Mouse (Mus musculus) lung, embryonic 15.5 days (tissue): Measurements from ENCODE around the gene Adcyap1r1. TPM values are rescaled to one million over a fixed set of nuclear protein-coding genes. Genes with fewer than 3 reads are reported as not detected.

Experiments used
- ATAC-seq: fragments of 200-750 bp; cut with Nextera tagmentation; 2 replicates; pipeline ENCODE4 v1.8.0; 2017; ENCODE audit warnings: moderate number of reproducible peaks, borderline replicate concordance; ENCODE audit not compliant: low FRiP score, low TSS enrichment; ENCODE audit errors: extremely low read depth
- H3K27ac ChIP-seq: fragments of 300-500 bp; sonication (generic); 2 replicates; pipeline ENCODE4 v1.5.1; 2015; ENCODE audit warnings: moderate library complexity, mild to moderate bottlenecking, inconsistent platforms
- H3K27me3 ChIP-seq: fragments of 300-500 bp; sonication (generic); 2 replicates; pipeline ENCODE4 v1.6.1; 2015; ENCODE audit warnings: inconsistent platforms
- H3K36me3 ChIP-seq: fragments of 300-500 bp; sonication (generic); 2 replicates; pipeline ENCODE4 v1.6.1; 2015; ENCODE audit warnings: inconsistent platforms
- H3K4me1 ChIP-seq: fragments of 300-500 bp; sonication (generic); 2 replicates; pipeline ENCODE4 v1.6.1; 2015; ENCODE audit warnings: inconsistent platforms
- H3K4me2 ChIP-seq: fragments of 300-500 bp; sonication (generic); 2 replicates; pipeline ENCODE4 v1.6.1; 2015; ENCODE audit warnings: inconsistent platforms, mild to moderate bottlenecking, moderate library complexity
- H3K4me3 ChIP-seq: fragments of 300-500 bp; sonication (generic); 2 replicates; pipeline ENCODE4 v1.5.1; 2015; ENCODE audit warnings: mild to moderate bottlenecking, inconsistent platforms
- H3K9ac ChIP-seq: fragments of 300-500 bp; sonication (generic); 2 replicates; pipeline ENCODE4 v1.6.1; 2015; ENCODE audit warnings: inconsistent platforms
- H3K9me3 ChIP-seq: fragments of 300-500 bp; sonication (generic); 2 replicates; pipeline ENCODE4 v1.6.1; 2016; ENCODE audit warnings: inconsistent platforms
- WGBS: fragments of 180-500 bp; shearing (Covaris S2); methylation state at CpG from one replicate; pipeline ENCODE4 v1.1.7; 2015; 5-methylcytosine and 5-hydroxymethylcytosine counted together
- polyA plus RNA-seq: library from polyadenylated mRNA; unstranded; fragments of >200 nt; fragmentation: Nextera tagmentation; extraction: Ambion mirVana; gene quantifications from 2 replicates; pipeline ENCODE4 v1.2.1, GENCODE M21; 2015

Gene Adcyap1r1
- polyA plus RNA-seq: 0.40 and 0.71 TPM in 2 replicates

DNA sequence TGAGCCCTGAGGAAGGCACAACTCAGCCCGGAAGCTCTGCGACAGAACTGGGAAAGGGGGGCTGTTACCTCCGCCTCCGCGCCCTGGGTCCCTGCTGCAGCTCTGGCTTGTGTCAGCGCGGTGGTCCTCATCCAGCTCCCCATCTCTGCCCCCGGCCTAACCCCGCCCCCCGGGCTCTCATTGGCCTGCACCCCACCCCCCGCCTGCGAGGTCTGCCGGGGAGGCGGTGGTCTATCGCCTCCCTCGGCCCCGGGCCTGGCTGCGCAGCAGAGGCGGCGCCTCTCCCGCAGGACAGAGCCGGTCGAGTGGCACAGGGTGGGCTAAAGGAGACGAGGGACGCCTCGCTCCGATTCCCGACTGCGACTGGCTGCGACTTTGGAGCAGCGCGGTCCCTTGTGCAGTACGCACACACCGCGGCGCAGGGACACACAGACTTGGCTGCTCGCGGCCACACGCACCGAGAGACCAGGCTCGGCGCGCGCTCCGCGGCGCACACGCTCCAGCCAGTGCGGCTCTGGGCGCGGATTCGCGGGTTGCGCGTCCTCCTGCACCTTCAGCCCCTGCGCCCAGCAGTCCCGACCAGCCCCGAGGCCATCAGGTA lies at the start of gene Adcyap1r1:
TSS of gene Adcyap1r1 (plus strand) at position 208 of the 601 bp plus-strand sequence.
- no peaks in the 10 kb centered on the region for H3K36me3 ChIP-seq
- H3K4me1 ChIP-seq: peaks cover 6% of the 10 kb centered on the region
- no peaks in the 10 kb centered on the region for H3K9me3 ChIP-seq
- H3K9ac ChIP-seq: no peak within 1 kb of the TSS
- peak within 1 kb of the TSS; percentile 71 for H3K4me2 ChIP-seq
- H3K27ac ChIP-seq: no peak within 1 kb of the TSS
- ATAC-seq: peak; percentile 37; the same call in 1 of the 2 replicates
- under 1% methylated on average over 52 of the region's 58 CpGs for WGBS
- H3K27me3 ChIP-seq: peaks cover 58% of the 10 kb centered on the region
- H3K4me3 ChIP-seq: peak within 1 kb of the TSS; percentile 35

- Histone ChIP-seq H3K9ac (no peak overlapping the region), H3K9me3 (no peaks in the 10 kb centered on the region), H3K27me3 (no peaks in the 10 kb centered on the region), H3K27ac (no peak overlapping the region), H3K36me3 (no peaks in the 10 kb centered on the region), H3K4me1 (no peaks in the 10 kb centered on the region), H3K4me3 (no peak overlapping the region), H3K4me2 (no peak overlapping the region)
- ATAC-seq: no peak
- WGBS: 68% methylated on average over 9 of the region's 9 CpGs
Measured at GRCm38 (mm10) chr6:55402041-55402776, 49.6 kb upstream of the Adcyap1r1 start.

DNA sequence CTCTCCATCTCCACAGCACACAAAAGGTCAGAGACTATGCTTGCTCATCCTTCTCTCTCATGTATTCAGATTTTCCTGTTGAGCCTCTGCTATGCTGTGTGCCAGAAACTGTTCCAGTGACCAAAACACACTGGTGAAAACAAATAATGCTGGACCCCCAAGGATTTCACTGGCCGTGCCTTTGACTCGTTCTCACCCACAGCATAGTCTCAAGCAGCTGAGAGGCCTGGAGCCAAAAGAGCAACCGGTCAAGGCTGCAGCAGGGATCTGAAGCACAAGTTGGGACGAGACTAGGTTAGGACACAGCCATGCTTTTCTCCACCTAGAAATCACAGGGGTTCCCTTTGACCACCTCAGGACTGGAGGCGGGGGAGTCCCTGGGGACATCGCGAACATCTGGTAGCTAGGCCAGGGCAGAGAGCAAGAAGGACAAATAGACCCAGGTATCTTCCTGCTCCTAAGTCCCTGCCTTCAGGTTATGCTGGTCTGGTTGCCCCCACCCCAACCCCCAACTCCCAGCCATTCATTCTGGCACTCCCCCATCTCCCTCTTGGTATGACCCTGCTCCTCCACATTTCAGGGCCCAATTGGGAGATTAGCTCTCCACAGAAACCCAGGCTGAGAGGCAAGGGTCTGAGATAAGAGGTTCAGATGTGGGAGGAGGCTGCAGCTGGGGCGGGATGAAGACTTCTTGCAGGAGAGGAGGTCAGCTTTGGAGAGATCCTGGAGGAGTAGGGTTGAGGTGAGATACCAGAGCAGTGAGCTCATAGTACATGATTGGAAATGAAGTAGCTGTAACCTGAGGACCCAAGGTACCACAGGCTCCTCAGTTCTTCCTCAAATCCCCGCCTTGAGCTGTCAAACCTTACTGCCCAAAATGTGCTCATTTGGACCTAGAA lies 48.1 kb upstream of the Adcyap1r1 start:
- H3K4me3 ChIP-seq: no peak overlapping the region
- no peaks in the 10 kb centered on the region for H3K27me3 ChIP-seq
- 0 out of 2 replicates have a peak, but pooled peaks have one; percentile 25 for ATAC-seq
- no peak overlapping the region for H3K4me2 ChIP-seq
- H3K9ac ChIP-seq: no peak overlapping the region
- H3K4me1 ChIP-seq: no peaks in the 10 kb centered on the region
- 44% methylated on average over 9 of the region's 9 CpGs for WGBS
- H3K27ac ChIP-seq: no peak overlapping the region
- no peaks in the 10 kb centered on the region for H3K9me3 ChIP-seq
- no peaks in the 10 kb centered on the region for H3K36me3 ChIP-seq

DNA sequence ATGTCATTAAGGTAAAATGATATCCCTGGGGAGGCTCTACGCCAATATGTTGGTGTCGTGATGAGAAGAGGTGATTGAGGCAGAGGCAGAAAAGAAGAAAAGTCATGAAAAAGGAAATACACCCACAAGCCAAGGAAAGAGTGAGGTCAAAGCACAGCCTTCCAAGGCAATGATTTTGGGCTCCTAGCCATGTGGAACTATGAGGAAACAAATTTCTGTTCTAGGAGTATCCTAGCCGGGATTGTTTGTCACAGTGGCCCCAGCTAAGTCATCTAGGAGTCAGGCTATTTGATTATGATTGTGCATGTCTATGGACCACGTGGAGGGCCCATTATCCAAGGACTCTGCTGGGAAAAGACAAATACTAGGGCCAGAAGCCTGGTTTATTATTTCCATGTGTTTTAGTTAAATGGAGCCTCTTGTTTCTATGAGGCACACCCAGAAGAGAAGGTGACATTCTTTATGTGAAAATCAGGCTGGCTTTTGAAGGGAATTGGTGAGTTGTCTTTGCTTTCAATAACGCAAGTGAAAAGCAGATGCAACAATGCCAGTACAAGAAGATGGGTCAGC lies 47.3 kb upstream of the Adcyap1r1 start:
- Histone ChIP-seq H3K27ac (no peak overlapping the region), H3K36me3 (no peaks in the 10 kb centered on the region), H3K9ac (no peak overlapping the region), H3K4me2 (no peak overlapping the region), H3K4me1 (no peaks in the 10 kb centered on the region), H3K27me3 (no peaks in the 10 kb centered on the region), H3K4me3 (no peak overlapping the region), H3K9me3 (no peaks in the 10 kb centered on the region)
- ATAC-seq: no peak
- WGBS: 74% methylated on average over 5 of the region's 5 CpGs

GRCm38 (mm10) chr6:55407345-55407744 lies 44.4 kb upstream of the Adcyap1r1 start:
- Histone ChIP-seq H3K27ac (no peak overlapping the region), H3K9ac (no peak overlapping the region), H3K4me1 (no peaks in the 10 kb centered on the region), H3K36me3 (no peaks in the 10 kb centered on the region), H3K27me3 (no peaks in the 10 kb centered on the region), H3K4me2 (no peak overlapping the region), H3K4me3 (no peak overlapping the region), H3K9me3 (no peaks in the 10 kb centered on the region)
- no peak for ATAC-seq
- WGBS: 58% methylated on average over 4 of the region's 4 CpGs

DNA sequence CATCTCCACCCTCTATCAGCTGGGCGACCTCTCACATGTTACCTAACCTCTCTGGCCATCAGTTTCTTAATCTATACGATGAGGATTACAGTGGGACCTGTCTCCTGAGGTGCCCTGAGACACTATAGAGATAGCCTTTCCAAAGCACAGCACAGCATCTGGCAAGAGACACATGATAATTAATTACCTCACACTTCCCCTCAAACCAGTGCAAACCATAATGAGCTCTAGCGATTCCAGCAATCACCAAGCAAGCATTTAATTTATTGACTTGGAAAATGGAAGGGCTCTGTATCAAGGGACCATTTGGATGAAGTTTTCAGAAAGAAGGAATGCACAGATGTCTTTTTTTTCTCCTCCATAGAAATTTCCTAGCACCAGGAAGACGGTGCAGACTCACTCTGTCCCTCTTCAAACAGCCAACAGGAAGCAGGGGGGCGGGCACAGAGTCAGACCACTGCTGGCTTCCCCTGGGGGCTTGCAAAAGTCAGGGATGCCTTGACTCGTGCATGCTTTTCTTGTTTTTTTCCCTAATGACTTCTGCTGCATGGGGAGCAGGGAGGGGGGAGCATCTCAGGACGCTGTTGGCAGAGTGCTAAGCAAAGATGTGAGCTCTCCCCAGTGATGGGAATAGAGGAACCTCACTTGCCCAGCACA lies 41.5 kb upstream of the Adcyap1r1 start:
- 31% methylated on average over 7 of the region's 7 CpGs for WGBS
- Histone ChIP-seq H3K4me3 (no peak overlapping the region), H3K27ac (no peak overlapping the region), H3K4me1 (no peaks in the 10 kb centered on the region), H3K36me3 (no peaks in the 10 kb centered on the region), H3K4me2 (no peak overlapping the region), H3K27me3 (no peaks in the 10 kb centered on the region), H3K9me3 (no peaks in the 10 kb centered on the region), H3K9ac (no peak overlapping the region)
- no peak for ATAC-seq

DNA sequence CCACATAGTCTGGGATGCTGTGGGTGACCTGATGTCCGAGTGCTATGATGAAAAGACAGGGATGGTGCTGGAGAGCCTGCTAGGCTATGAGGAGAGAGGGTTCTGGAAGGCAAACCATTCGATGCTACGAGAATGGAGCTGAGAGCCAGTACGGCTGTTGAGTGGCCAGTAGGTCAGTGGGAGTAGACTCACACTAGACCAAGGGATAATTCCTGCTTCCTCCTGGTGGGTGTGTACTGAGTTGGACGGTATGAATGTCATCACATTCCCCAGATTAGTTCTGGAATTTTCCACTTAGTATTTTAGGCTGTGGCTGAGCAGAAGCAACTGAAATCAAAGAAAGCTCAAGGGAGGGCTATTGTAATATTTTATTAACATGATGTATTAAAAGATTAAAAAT lies 40.8 kb upstream of the Adcyap1r1 start:
- no peaks in the 10 kb centered on the region for H3K9me3 ChIP-seq
- H3K36me3 ChIP-seq: no peaks in the 10 kb centered on the region
- no peaks in the 10 kb centered on the region for H3K27me3 ChIP-seq
- H3K9ac ChIP-seq: no peak overlapping the region
- no peak for ATAC-seq
- WGBS: 54% methylated on average over 5 of the region's 5 CpGs
- no peaks in the 10 kb centered on the region for H3K4me1 ChIP-seq
- no peak overlapping the region for H3K4me2 ChIP-seq
- H3K4me3 ChIP-seq: no peak overlapping the region
- no peak overlapping the region for H3K27ac ChIP-seq

GRCm38 (mm10) chr6:55416202-55416601 lies 35.6 kb upstream of the Adcyap1r1 start:
- Histone ChIP-seq H3K4me3 (no peak overlapping the region), H3K9ac (no peak overlapping the region), H3K36me3 (no peaks in the 10 kb centered on the region), H3K4me1 (no peaks in the 10 kb centered on the region), H3K27me3 (no peaks in the 10 kb centered on the region), H3K9me3 (no peaks in the 10 kb centered on the region), H3K4me2 (no peak overlapping the region), H3K27ac (no peak overlapping the region)
- WGBS: 67% methylated on average over 5 of the region's 5 CpGs
- no peak for ATAC-seq

GRCm38 (mm10) chr6:55418746-55419410 lies 32.9 kb upstream of the Adcyap1r1 start:
- H3K4me1 ChIP-seq: no peaks in the 10 kb centered on the region
- no peak for ATAC-seq

DNA sequence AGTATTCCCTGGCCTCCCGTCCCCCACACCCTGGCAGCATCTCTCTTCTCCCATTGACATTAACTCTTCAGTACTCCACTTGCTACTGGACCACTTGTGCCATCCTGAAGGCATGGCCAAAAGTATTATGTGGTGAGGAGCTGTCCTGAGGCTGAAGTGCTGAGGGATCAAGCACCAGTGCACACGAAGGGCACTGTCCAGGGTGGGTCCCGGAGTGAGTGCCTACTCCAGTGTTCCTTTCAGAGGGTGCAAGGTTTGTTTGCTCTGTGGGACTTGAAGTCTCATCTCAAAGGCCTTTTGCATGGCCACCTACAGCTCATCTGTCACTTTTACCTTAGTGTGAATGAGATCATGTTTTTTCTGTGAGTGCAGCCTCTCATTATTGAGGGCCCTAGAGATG lies 31.4 kb upstream of the Adcyap1r1 start:
- Histone ChIP-seq H3K9ac (no peak overlapping the region), H3K4me2 (no peak overlapping the region), H3K9me3 (no peaks in the 10 kb centered on the region), H3K27ac (no peak overlapping the region), H3K4me3 (no peak overlapping the region), H3K27me3 (no peaks in the 10 kb centered on the region), H3K36me3 (no peaks in the 10 kb centered on the region), H3K4me1 (no peaks in the 10 kb centered on the region)
- ATAC-seq: no peak
- 51% methylated on average over 3 of the region's 3 CpGs for WGBS

More at GRCm38 (mm10) chr6:55418746-55419410, 32.9 kb upstream of the Adcyap1r1 start:
- Histone ChIP-seq H3K4me3 (no peak overlapping the region), H3K9ac (no peak overlapping the region), H3K4me2 (no peak overlapping the region), H3K36me3 (no peaks in the 10 kb centered on the region), H3K27ac (no peak overlapping the region), H3K9me3 (no peaks in the 10 kb centered on the region), H3K27me3 (no peaks in the 10 kb centered on the region)
- 40% methylated on average over 2 of the region's 2 CpGs for WGBS

DNA sequence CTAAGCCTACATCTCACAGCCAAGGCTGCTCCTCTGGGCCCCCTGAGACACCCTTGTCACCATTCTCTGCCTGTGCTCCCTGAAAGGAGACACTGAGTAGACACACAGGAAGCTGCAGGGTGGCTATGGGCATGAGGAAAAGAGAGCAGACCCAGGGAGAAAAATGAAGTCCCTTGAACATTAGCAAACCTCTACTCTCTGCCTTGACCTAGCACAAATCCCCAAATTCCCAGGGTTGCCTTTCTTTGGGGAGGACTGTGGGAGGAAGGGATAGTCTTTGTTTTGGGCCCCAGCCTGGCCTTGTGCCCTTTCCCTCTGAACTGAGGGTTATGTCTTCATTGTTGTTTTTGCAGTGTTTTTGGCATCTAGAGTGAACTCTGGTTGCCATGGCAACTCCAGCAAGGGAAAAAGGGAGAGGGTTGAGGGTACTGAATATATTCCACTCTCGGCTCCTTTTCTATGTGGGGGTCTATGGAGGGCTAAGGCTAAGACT lies 30.9 kb upstream of the Adcyap1r1 start:
- H3K9ac ChIP-seq: no peak overlapping the region
- 43% methylated on average over 1 of the region's 1 CpGs for WGBS
- no peak overlapping the region for H3K4me2 ChIP-seq
- H3K36me3 ChIP-seq: no peaks in the 10 kb centered on the region
- H3K4me1 ChIP-seq: no peaks in the 10 kb centered on the region
- no peak for ATAC-seq
- no peaks in the 10 kb centered on the region for H3K9me3 ChIP-seq
- no peaks in the 10 kb centered on the region for H3K27me3 ChIP-seq
- H3K27ac ChIP-seq: no peak overlapping the region
- no peak overlapping the region for H3K4me3 ChIP-seq
